Mouse (Mus musculus) liver, embryonic 12.5 days (tissue): ENCODE measurements at regions not wholly inside any gene's neighbourhood (a gene's known extent, or its start where the extent isn't known, plus 50 kb on each side); places are given as distances from the start of the nearest gene placed in this dataset.

Source experiments
- ATAC-seq: fragments of 200-750 bp; cut with Nextera tagmentation; 2 replicates; pipeline ENCODE4 v1.8.0; 2017; ENCODE audit warnings: moderate number of reproducible peaks, mild to moderate bottlenecking, moderate library complexity
- H3K27ac ChIP-seq: fragments of 300-500 bp; sonication (generic); 2 replicates; pipeline ENCODE4 v1.5.1; 2016; ENCODE audit warnings: mild to moderate bottlenecking
- H3K27me3 ChIP-seq: fragments of 300-500 bp; sonication (generic); replicated peaks from 2 replicates; pipeline ENCODE4 v1.6.1; 2016; ENCODE audit warnings: mild to moderate bottlenecking, moderate library complexity
- H3K36me3 ChIP-seq: fragments of 300-500 bp; sonication (generic); 2 replicates; pipeline ENCODE4 v1.6.1; 2016; ENCODE audit warnings: mild to moderate bottlenecking, moderate library complexity
- H3K4me1 ChIP-seq: fragments of 300-500 bp; sonication (generic); 2 replicates; pipeline ENCODE4 v1.6.1; 2016
- H3K4me2 ChIP-seq: fragments of 300-500 bp; sonication (generic); 2 replicates; pipeline ENCODE4 v1.6.1; 2016; ENCODE audit warnings: mild to moderate bottlenecking, moderate library complexity
- H3K4me3 ChIP-seq: fragments of 300-500 bp; sonication (generic); 2 replicates; pipeline ENCODE4 v1.5.1; 2016; ENCODE audit warnings: mild to moderate bottlenecking, moderate library complexity
- H3K9ac ChIP-seq: fragments of 300-500 bp; sonication (generic); 2 replicates; pipeline ENCODE4 v1.6.1; 2016; ENCODE audit warnings: mild to moderate bottlenecking, moderate library complexity
- H3K9me3 ChIP-seq: fragments of 300-500 bp; sonication (generic); replicated peaks from 2 replicates; pipeline ENCODE4 v1.6.1; 2016; ENCODE audit warnings: mild to moderate bottlenecking, moderate library complexity
- WGBS: fragments of 180-500 bp; shearing (Covaris S2); methylation state at CpG from one replicate; pipeline ENCODE4 v1.1.7; 2016; ENCODE audit not compliant: insufficient replicate concordance; 5-methylcytosine and 5-hydroxymethylcytosine counted together

DNA sequence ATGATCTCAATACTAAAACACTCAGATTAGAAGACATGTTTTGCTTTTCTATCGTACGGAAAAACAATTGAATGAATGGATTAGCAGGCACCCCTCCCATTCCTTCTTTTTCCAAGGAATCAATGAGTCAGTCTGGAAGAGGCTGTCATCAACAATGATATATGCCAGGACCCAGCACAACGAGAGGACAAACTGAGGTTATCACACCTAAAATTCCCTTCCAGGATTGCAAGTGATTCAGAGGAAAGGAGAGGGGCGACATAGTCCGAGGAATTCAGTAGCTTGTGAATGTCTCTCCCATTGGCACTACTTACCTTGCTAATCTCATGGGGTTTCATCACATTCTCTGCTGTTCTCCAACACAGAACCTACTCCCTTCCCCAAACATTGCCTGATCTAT is 620.1 kb upstream of the Mpdz start:
- Histone ChIP-seq H3K9ac (no peak overlapping the region), H3K4me2 (no peak overlapping the region), H3K4me1 (no peaks in the 10 kb centered on the region), H3K4me3 (no peak overlapping the region), H3K27me3 (no peaks in the 10 kb centered on the region), H3K27ac (no peak overlapping the region), H3K9me3 (no peaks in the 10 kb centered on the region), H3K36me3 (no peaks in the 10 kb centered on the region)
- WGBS: 55% methylated on average over 5 of the region's 5 CpGs
- no peak for ATAC-seq

DNA sequence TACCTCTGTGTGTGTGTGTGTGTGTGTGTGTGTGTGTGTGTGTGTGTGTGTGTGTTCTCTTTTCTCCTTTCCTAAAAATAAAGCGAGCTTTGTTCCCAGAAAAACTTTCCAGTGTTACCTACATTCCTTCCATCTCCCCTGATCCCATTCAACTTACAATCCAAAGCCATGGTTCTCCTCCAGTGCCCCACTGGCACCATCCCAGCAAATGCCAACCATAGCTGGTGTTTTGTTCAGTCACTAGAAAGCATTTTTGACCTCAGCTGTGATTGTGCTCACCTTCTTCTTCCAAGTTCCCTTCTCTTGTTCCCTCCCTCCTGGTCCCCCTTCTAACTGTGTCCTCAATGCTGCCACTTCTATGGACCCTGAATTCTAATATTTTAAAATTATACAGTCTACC is 614.1 kb upstream of the Mpdz start:
- Histone ChIP-seq H3K27me3 (no peaks in the 10 kb centered on the region), H3K27ac (no peak overlapping the region), H3K4me1 (no peaks in the 10 kb centered on the region), H3K9ac (no peak overlapping the region), H3K4me2 (no peak overlapping the region), H3K36me3 (no peaks in the 10 kb centered on the region), H3K4me3 (no peak overlapping the region), H3K9me3 (no peaks in the 10 kb centered on the region)
- 80% methylated on average over 1 of the region's 1 CpGs for WGBS
- no peak for ATAC-seq

DNA sequence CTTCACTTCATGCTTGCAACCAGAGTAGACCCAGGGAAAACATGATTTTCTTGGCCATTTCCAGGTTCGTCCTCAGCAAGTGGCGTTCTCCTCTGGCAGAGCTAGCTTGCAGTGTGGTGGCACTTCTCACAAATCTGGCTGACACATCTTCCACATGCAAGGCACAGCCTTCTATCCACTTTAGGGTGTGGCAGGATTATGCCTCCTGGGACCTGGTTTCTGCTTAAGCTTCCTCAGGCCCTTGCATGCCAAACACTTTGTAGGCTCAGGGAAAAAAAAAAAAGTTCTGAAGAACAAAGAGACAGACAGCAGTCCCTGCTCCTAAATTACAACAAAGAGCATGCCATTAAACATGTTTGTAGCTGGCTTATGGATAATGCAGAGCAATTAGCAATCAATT is 605.6 kb upstream of the Mpdz start:
- 84% methylated on average over 2 of the region's 2 CpGs for WGBS
- no peak for ATAC-seq
- no peaks in the 10 kb centered on the region for H3K27me3 ChIP-seq

DNA sequence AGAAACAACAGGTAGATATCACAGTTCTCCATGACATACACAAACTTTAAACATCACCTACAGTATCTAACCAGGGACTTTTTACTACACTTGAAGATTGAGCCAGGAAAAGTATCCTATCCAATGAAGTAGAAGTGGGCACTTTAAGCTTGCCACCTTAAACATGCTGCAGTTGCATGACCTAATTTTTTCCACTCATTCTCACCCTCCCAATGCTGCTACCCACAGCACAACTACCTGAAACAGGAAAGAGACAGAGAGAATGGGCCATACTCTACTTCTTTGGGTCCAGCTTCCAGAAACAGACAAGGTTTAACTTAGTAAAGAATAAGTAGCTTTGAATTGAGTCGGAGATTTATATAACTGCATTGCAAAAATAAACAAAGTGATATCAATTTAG is 594.9 kb upstream of the Mpdz start:
- Histone ChIP-seq H3K4me2 (no peak overlapping the region), H3K4me3 (no peak overlapping the region), H3K27ac (no peak overlapping the region), H3K27me3 (no peaks in the 10 kb centered on the region), H3K4me1 (no peaks in the 10 kb centered on the region), H3K9ac (no peak overlapping the region), H3K36me3 (no peaks in the 10 kb centered on the region), H3K9me3 (no peaks in the 10 kb centered on the region)
- WGBS: 50% methylated on average over 1 of the region's 1 CpGs
- ATAC-seq: no peak

More for the DNA sequence above, 605.6 kb upstream of the Mpdz start:
- H3K36me3 ChIP-seq: no peaks in the 10 kb centered on the region
- H3K4me2 ChIP-seq: no peak overlapping the region
- no peak overlapping the region for H3K4me3 ChIP-seq
- H3K27ac ChIP-seq: no peak overlapping the region
- no peak overlapping the region for H3K9ac ChIP-seq
- no peaks in the 10 kb centered on the region for H3K4me1 ChIP-seq
- H3K9me3 ChIP-seq: no peaks in the 10 kb centered on the region

DNA sequence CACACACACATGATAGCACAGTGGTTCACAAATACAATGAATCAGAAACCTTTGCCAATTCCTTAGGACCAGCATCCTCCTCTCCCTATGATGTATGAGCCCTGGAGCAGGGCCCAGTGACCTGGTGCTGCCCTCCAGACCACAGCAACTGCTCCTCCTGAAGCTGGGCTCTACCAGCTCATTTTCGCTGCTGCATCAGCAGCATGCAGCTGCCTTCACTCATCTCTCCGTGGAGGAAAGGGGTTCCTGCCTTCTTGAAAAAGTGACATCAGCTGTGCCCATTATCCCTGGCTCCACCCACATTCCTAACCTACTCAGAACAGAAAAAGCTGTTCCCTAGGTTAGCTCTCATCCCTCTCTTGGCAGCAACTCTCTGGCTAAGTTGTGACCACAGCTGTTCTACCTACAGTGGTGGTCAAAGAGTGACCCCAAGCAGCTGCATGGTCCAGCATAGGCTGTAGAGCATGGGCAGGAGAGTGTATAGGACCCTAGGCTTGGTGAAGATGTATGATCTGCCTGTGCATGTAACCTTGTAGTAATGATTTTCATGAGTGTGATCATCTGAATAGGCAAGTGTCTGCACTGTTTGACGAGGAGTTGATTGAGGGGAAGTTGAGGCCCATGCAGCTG is 592.6 kb upstream of the Mpdz start:
- H3K36me3 ChIP-seq: no peaks in the 10 kb centered on the region
- no peak overlapping the region for H3K27ac ChIP-seq
- no peak for ATAC-seq
- H3K4me3 ChIP-seq: no peak overlapping the region
- no peaks in the 10 kb centered on the region for H3K9me3 ChIP-seq
- no peak overlapping the region for H3K9ac ChIP-seq
- H3K4me2 ChIP-seq: no peak overlapping the region
- no peaks in the 10 kb centered on the region for H3K4me1 ChIP-seq
- H3K27me3 ChIP-seq: no peaks in the 10 kb centered on the region
- 41% methylated on average over 3 of the region's 3 CpGs for WGBS

DNA sequence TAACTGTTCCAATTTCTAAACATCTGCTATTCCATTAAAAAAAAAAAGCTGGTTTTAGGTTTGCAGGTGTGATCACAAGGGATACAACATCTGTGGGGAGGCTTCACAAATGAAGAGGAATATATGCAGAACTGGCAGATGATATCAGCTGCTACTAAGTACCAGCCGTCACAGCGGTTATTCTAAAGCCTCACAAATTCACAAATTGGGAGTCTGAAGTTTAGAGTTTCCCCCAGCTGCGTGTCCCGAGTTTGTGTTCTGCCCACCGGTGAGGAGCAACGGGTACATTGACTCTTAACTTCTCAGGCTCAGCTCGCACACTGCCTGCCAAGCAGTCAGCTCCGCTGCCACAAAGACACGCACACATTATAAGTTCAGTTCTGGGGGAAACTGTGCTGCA is 586.6 kb upstream of the Mpdz start:
- Histone ChIP-seq H3K4me3 (no peak overlapping the region), H3K4me2 (no peak overlapping the region), H3K27me3 (no peaks in the 10 kb centered on the region), H3K9ac (no peak overlapping the region), H3K36me3 (no peaks in the 10 kb centered on the region), H3K27ac (no peak overlapping the region), H3K4me1 (no peaks in the 10 kb centered on the region), H3K9me3 (no peaks in the 10 kb centered on the region)
- WGBS: 76% methylated on average over 9 of the region's 9 CpGs
- no peak for ATAC-seq

DNA sequence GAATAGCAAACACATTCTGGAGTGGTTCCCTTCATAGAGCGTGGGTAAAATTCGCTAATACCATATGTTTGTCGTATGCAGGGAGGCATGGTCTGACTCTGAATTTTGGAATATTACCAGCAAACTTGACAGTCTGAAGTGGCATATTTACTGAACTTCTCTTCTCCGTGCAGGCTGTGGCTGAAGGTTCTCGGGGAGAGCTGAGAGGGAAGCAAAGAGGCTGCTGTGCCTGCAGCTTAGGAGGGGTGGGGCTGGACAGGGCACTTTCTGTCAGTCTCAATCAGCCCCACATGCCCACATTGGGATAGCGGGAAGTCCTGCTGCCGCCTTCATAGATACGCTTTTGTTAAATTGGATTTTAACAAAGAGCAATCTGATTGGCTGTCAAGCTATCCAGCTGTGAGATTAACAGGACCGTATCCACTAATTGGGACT is 584.8 kb upstream of the Mpdz start:
- no peaks in the 10 kb centered on the region for H3K4me1 ChIP-seq
- ATAC-seq: no peak
- no peak overlapping the region for H3K4me3 ChIP-seq
- no peak overlapping the region for H3K27ac ChIP-seq
- 63% methylated on average over 9 of the region's 9 CpGs for WGBS
- H3K36me3 ChIP-seq: no peaks in the 10 kb centered on the region
- no peak overlapping the region for H3K4me2 ChIP-seq
- H3K9ac ChIP-seq: no peak overlapping the region
- no peaks in the 10 kb centered on the region for H3K27me3 ChIP-seq
- H3K9me3 ChIP-seq: no peaks in the 10 kb centered on the region

DNA sequence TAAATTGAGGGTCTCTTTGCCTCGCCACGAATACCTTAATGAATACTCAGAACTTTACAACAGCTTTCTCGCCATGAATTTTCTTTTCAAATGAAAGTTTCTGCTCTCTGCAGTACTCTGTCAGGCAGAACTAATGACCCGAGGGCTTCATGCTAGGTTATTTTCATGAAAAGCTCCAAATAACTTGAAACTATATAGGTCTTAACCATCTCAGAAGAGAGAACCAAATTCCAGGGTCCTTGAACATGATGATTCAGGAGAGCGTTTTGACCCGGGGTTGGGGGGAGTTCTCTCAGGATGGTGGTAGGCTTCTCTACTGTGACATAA is 558.8 kb upstream of the Mpdz start:
- Histone ChIP-seq H3K27me3 (no peaks in the 10 kb centered on the region), H3K9ac (no peak overlapping the region), H3K4me3 (no peak overlapping the region), H3K36me3 (no peaks in the 10 kb centered on the region), H3K9me3 (no peaks in the 10 kb centered on the region), H3K4me2 (no peak overlapping the region), H3K4me1 (no peaks in the 10 kb centered on the region), H3K27ac (no peak overlapping the region)
- 82% methylated on average over 6 of the region's 6 CpGs for WGBS
- no peak for ATAC-seq

DNA sequence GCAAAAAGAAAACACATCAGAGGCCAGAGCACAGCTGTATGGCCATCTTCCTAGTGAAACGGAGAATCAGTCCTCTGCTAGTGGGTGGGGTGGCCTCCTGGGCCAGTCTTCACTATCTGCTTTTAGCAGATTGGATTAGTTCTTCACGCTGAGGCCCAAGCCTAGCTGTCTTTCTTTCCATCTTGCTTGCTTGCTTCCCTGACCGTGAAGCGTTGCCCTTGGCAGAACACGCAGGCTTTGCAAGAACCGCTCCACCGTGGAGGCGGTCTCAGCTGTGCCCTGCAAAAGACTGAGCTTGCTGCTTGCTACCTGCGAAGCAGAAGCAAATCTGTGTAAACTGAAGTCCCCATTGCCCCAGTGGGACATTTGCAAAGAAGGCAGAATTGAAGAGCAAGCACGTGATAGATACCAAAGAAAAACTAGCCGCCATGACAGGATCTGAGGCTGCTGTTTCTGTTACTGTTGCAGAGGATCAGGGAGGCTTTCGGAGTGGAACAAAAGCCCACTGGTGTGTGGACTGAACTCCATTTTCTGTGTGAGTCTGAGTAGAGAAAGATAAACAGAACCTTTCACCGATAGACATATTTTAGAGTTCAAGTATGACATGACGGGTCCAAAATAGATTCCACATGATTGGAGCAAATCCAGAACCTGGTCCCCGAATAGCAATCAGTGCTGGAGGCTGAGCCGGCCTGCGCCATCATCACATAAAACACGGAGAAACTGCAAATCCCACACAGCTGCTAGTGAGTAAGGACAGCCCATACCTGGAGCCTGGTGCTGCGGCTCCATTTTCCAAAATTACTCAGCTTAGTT is 558.2 kb upstream of the Mpdz start:
- Histone ChIP-seq H3K36me3 (no peaks in the 10 kb centered on the region), H3K27me3 (no peaks in the 10 kb centered on the region), H3K4me3 (no peak overlapping the region), H3K4me1 (no peaks in the 10 kb centered on the region), H3K9me3 (no peaks in the 10 kb centered on the region), H3K4me2 (no peak overlapping the region), H3K9ac (no peak overlapping the region), H3K27ac (no peak overlapping the region)
- 75% methylated on average over 19 of the region's 19 CpGs for WGBS
- no peak for ATAC-seq

DNA sequence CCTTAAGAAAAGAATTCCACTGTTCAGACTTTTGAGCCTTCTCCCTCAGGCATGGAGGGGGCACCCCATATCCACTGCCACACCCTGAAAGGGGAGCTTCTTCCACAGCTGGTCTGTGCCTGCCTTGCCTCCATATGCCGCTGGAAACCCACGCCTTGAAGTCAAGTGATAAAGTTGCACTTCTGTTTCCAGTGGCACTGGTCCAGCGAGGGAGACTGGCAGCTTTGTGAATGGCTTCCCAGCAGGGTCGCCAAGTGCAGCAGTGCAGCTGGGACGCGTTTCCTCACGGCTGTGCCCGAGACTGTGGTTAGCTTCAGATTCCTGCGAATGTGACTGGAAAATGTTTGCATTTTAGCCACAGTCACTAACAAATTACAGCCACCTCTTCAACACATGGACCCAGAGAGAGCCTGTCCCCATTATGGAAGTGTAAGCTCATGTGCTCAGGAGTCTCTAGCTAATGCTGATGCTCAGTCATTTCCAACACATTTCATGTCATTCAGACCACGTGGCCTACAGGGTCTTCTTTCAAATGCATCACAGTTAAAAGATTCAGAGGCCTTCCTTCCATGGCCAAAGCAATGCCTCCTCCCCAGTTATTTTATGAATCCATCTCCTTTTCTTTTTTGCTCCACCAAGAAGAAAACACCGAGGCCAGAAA is 557.2 kb upstream of the Mpdz start:
- no peak for ATAC-seq
- no peaks in the 10 kb centered on the region for H3K27me3 ChIP-seq
- no peak overlapping the region for H3K4me3 ChIP-seq
- no peak overlapping the region for H3K4me2 ChIP-seq
- H3K9ac ChIP-seq: no peak overlapping the region
- no peaks in the 10 kb centered on the region for H3K36me3 ChIP-seq
- H3K4me1 ChIP-seq: no peaks in the 10 kb centered on the region
- H3K27ac ChIP-seq: no peak overlapping the region
- no peaks in the 10 kb centered on the region for H3K9me3 ChIP-seq
- 57% methylated on average over 11 of the region's 11 CpGs for WGBS

DNA sequence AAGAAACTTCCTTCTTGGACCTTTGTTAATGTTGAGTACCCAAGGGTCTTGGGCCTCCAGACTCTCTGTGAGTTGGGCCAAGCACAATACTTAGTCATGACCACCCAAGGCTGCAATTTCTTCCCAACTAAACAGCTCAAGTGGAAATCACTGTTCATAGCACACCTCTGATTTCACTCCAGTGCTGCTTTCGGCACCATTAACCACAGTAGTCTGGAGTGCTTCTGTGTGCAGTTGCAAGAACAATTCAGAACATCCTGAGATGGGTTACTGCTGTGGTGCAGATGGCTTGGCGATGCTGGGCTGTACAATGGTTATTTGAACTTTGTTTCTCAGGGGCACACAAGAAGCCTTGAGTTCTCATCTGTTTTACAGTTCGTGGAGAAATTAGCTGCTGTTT is 556.5 kb upstream of the Mpdz start:
- Histone ChIP-seq H3K36me3 (no peaks in the 10 kb centered on the region), H3K4me2 (no peak overlapping the region), H3K4me1 (no peaks in the 10 kb centered on the region), H3K9me3 (no peaks in the 10 kb centered on the region), H3K9ac (no peak overlapping the region), H3K4me3 (no peak overlapping the region), H3K27ac (no peak overlapping the region), H3K27me3 (no peaks in the 10 kb centered on the region)
- 68% methylated on average over 3 of the region's 3 CpGs for WGBS
- no peak for ATAC-seq

DNA sequence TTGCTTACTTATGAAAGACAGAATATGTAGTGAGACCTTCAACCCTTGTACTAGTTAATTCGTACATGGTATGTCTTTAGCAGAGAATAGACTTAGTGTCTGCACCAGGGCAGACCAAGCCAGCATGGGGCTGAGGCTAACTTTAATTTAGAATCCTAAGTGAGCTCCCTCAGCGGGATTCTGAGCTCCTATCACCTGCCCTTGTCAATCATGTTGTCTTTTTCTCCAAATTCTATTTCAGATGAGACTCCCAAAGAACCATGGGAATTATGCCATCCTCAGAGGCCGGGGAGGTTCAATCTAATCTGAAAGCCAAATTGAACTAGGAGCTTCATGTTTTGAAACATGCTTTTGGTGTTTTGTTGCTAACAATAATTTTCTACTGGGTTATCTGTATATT is 553.8 kb upstream of the Mpdz start:
- Histone ChIP-seq H3K9ac (no peak overlapping the region), H3K9me3 (no peaks in the 10 kb centered on the region), H3K27me3 (no peaks in the 10 kb centered on the region), H3K27ac (no peak overlapping the region), H3K4me2 (no peak overlapping the region), H3K4me3 (no peak overlapping the region), H3K4me1 (no peaks in the 10 kb centered on the region), H3K36me3 (no peaks in the 10 kb centered on the region)
- WGBS: 56% methylated on average over 3 of the region's 3 CpGs
- no peak for ATAC-seq
